Mouse (Mus musculus): Measurements from ENCODE around the gene Chrna1.

GRCm38 (mm10) chr2:73539697-73540096, 40.4 kb downstream of the Chrna1 start:
- no peak for TF ChIP-seq CTCF (IDR thresholded peaks at IDR 0.05; ENCODE audit: insufficient read depth, low read length)
- no peak for TF ChIP-seq POLR2A (IDR thresholded peaks at IDR 0.05; ENCODE audit: borderline replicate concordance, extremely low read depth, low read depth, low read length)

Measured in lung, adult 2 months (tissue).